26 mouse cellular contexts compared by ENCODE assay signal in genomic region chr11:63986710-63987109, GRCm38 (mm10).
"Had no signal": no experiment of that assay in that cellular context is flagged by ENCODE, and none has a peak within 500 bp of the region (broad histone marks: within the 10 kb centered on the region; RNA-seq: fewer than 3 reads in every experiment).

No protein-coding gene starts in this region.

- H3K4me2 ChIP-seq: forebrain, embryonic 15.5 days; heart, embryonic 12.5 days; hindbrain, embryonic 12.5 days; hindbrain, embryonic 14.5 days; kidney, embryonic 15.5 days; limb, embryonic 13.5 days had no signal

- H3K4me3 ChIP-seq: forebrain, embryonic 15.5 days; gastrocnemius, adult 2 months; heart, embryonic 10.5 days; heart, embryonic 12.5 days; hindbrain, embryonic 10.5 days; hindbrain, embryonic 12.5 days; kidney, embryonic 15.5 days; limb, embryonic 13.5 days had no signal

- DNase-seq: forebrain, postnatal 0 days; gastrocnemius, adult 2 months; gastrocnemius, postnatal 10 days; gastrocnemius, postnatal 25 days; heart, adult 18-20 months; heart, postnatal 10 days; heart, postnatal 4 days; kidney, adult 11 months; kidney, adult 2 months; kidney, adult 9 months; kidney, postnatal 14 days; kidney, postnatal 36 days; layer of hippocampus, adult 9-11 months; layer of hippocampus, postnatal 36 days; left cerebral cortex, postnatal 4 days had no signal

- ATAC-seq: forebrain, embryonic 15.5 days; forebrain, postnatal 0 days; hindbrain, embryonic 16.5 days; intestine, embryonic 16.5 days had no signal

- H3K36me3 ChIP-seq: forebrain, embryonic 15.5 days; hindbrain, embryonic 10.5 days; hindbrain, embryonic 12.5 days; kidney, embryonic 15.5 days; limb, embryonic 13.5 days had no signal

- H3K4me1 ChIP-seq: limb, embryonic 13.5 days had no signal

- H3K9me3 ChIP-seq: forebrain, embryonic 15.5 days; heart, embryonic 10.5 days; heart, embryonic 12.5 days; hindbrain, embryonic 10.5 days; hindbrain, embryonic 12.5 days; kidney, embryonic 15.5 days; limb, embryonic 13.5 days had no signal

- H3K27me3 ChIP-seq: forebrain, embryonic 15.5 days; heart, embryonic 12.5 days; hindbrain, embryonic 12.5 days; kidney, embryonic 15.5 days; limb, embryonic 13.5 days had no signal

- H3K9ac ChIP-seq: forebrain, embryonic 15.5 days; forebrain, postnatal 0 days; heart, embryonic 12.5 days; hindbrain, embryonic 12.5 days; hindbrain, embryonic 14.5 days; kidney, embryonic 15.5 days; limb, embryonic 13.5 days had no signal

- H3K27ac ChIP-seq: forebrain, embryonic 15.5 days; gastrocnemius, adult 2 months; heart, embryonic 10.5 days; hindbrain, embryonic 10.5 days; hindbrain, embryonic 12.5 days; hindbrain, embryonic 14.5 days; kidney, embryonic 15.5 days; kidney, postnatal 0 days; limb, embryonic 13.5 days had no signal
